Mouse (Mus musculus) forebrain, postnatal 0 days (tissue): ENCODE measurements at regions not wholly inside any gene's neighbourhood (a gene's known extent, or its start where the extent isn't known, plus 50 kb on each side); places are given as distances from the start of the nearest gene placed in this dataset.

Experiments
- ATAC-seq: fragments of 200-750 bp; cut with Nextera tagmentation; 2 replicates; pipeline ENCODE4 v1.8.0; 2017; ENCODE audit warnings: mild to moderate bottlenecking, moderate library complexity
- DNase-seq: peaks from one replicate; pipeline ENCODE4 v3.0.0-alpha.2; 2015
- H3K27ac ChIP-seq: fragments of 300-500 bp; sonication (generic); 2 replicates; pipeline ENCODE4 v1.5.1; 2014; ENCODE audit warnings: low read depth, mild to moderate bottlenecking, antibody characterized with exemption, low read length, moderate library complexity, mixed read lengths
- H3K27me3 ChIP-seq: fragments of 300-500 bp; sonication (generic); 2 replicates; pipeline ENCODE4 v1.6.1; 2014; ENCODE audit warnings: mild to moderate bottlenecking, low read length, mixed read lengths; ENCODE audit not compliant: insufficient read depth
- H3K36me3 ChIP-seq: fragments of 300-500 bp; sonication (generic); 2 replicates; pipeline ENCODE4 v1.6.1; 2014; ENCODE audit warnings: mild to moderate bottlenecking, moderate library complexity; ENCODE audit not compliant: insufficient read depth
- H3K4me1 ChIP-seq: fragments of 300-500 bp; sonication (generic); 2 replicates; pipeline ENCODE4 v1.6.1; 2014; ENCODE audit warnings: antibody characterized with exemption; ENCODE audit not compliant: insufficient read depth
- H3K4me2 ChIP-seq: fragments of 300-500 bp; sonication (generic); 2 replicates; pipeline ENCODE4 v1.6.1; 2014; ENCODE audit warnings: low read depth, mild to moderate bottlenecking, moderate library complexity
- H3K4me3 ChIP-seq: fragments of 300-500 bp; sonication (generic); 2 replicates; pipeline ENCODE4 v1.5.1; 2014; ENCODE audit warnings: low read depth, low read length, mixed read lengths
- H3K9ac ChIP-seq: fragments of 300-500 bp; sonication (generic); 2 replicates; pipeline ENCODE4 v1.6.1; 2014; ENCODE audit warnings: mild to moderate bottlenecking
- H3K9me3 ChIP-seq: fragments of 300-500 bp; sonication (generic); 2 replicates; pipeline ENCODE4 v1.6.1; 2016; ENCODE audit warnings: low read length
- CTCF ChIP-seq: sonication (generic); IDR thresholded peaks from 2 replicates; pipeline ENCODE4 v1.5.1; 2016; ENCODE audit warnings: antibody characterized with exemption, control low read depth, low read depth
- WGBS: fragments of 180-500 bp; shearing (Covaris S2); extraction: QIAGEN DNeasy Blood & Tissue Kit; methylation state at CpG from one replicate; pipeline ENCODE4 v1.1.7; 2014; 5-methylcytosine and 5-hydroxymethylcytosine counted together

DNA sequence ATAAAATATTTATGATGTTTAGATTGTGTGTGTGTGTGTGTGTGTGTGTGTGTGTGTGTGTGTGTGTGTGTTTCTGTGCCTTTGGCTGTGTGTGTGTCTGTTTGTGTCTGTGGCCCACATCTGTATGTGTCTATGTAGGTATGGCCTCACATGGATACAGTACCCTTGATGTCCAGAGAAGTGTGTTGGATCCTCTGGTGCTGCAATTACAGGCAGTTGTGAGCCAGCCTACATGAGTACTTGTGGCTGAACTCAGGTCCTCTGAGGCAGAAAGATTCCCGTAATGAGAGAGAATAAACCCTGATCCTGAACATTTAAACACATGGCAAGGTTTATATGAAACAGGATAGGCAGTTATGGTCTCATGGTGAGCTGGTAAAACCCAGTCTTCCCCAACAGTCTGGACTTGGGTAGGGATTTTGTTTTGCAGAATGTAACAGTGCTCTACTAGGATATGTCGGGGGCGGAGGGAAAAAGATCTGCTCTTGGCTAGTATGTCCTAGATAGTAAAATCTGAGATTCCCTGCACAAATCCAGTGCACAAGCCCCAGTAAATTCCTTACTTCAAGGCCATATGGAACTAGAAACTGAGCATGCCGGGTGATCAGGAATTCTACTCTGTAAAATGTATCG, 275.6 kb downstream of the Kctd12 start:
- H3K4me3 ChIP-seq: no peak overlapping the region
- ATAC-seq (peak; percentile 45), DNase-seq (no peak)
- no peak overlapping the region for H3K27ac ChIP-seq
- no peaks in the 10 kb centered on the region for H3K27me3 ChIP-seq
- WGBS: 76% methylated on average over 5 of the region's 5 CpGs
- 0 out of 2 replicates have a peak, but pooled peaks cover 3% of the 10 kb centered on the region for H3K4me1 ChIP-seq
- no peaks in the 10 kb centered on the region for H3K9me3 ChIP-seq
- no peak overlapping the region for H3K9ac ChIP-seq
- TF ChIP-seq CTCF: no peak
- no peak overlapping the region for H3K4me2 ChIP-seq
- no peaks in the 10 kb centered on the region for H3K36me3 ChIP-seq

DNA sequence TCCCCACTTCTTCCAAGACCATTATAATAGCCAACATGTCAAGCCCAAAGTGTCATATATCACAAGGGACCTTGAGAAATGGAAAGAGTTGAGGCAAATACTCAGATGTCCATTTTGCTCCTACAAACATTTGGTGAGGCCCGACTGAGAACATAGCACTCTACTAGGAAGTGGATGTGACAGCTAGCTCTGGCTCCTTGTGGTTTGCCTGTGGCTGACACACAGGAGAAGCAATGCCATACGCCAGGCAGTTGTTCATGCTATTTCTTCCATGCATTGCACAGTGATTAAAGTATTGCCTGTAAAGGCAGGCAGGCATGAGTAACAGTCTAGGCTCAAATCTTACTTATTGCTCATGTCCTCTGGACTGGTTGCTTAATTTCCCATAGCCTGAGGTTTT, 281.3 kb downstream of the Kctd12 start:
- no peaks in the 10 kb centered on the region for H3K36me3 ChIP-seq
- no peaks in the 10 kb centered on the region for H3K4me1 ChIP-seq
- H3K4me2 ChIP-seq: no peak overlapping the region
- no peak overlapping the region for H3K9ac ChIP-seq
- DNase-seq (no peak), ATAC-seq (no peak)
- TF ChIP-seq CTCF: no peak
- no peak overlapping the region for H3K27ac ChIP-seq
- no peak overlapping the region for H3K4me3 ChIP-seq
- no peaks in the 10 kb centered on the region for H3K9me3 ChIP-seq
- H3K27me3 ChIP-seq: no peaks in the 10 kb centered on the region
- 85% methylated on average over 2 of the region's 2 CpGs for WGBS

DNA sequence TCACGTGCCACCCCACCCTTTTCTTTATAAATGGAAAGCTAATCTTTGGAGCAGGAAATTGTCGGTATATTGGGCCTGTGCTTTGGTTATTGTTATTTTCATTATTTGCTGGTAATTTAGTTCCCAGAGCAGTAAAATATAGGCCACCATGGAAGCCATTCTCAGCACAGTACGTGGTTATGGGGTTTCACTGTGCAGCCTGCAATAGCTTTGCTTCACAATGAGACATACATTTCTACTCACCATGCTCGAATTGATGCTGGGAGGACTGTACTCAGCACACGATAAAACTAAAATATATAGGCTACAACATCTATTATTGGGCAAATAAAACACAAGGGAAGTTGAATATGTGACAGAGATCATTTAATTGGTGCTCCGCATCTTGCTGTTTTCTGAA, 282.0 kb downstream of the Kctd12 start:
- DNase-seq (no peak), ATAC-seq (no peak; the same call in 1 of the 2 replicates)
- Histone ChIP-seq H3K9ac (no peak overlapping the region), H3K9me3 (no peaks in the 10 kb centered on the region), H3K27ac (no peak overlapping the region), H3K27me3 (no peaks in the 10 kb centered on the region), H3K36me3 (no peaks in the 10 kb centered on the region), H3K4me3 (no peak overlapping the region), H3K4me1 (no peaks in the 10 kb centered on the region), H3K4me2 (no peak overlapping the region)
- no peak for TF ChIP-seq CTCF
- 63% methylated on average over 6 of the region's 6 CpGs for WGBS

DNA sequence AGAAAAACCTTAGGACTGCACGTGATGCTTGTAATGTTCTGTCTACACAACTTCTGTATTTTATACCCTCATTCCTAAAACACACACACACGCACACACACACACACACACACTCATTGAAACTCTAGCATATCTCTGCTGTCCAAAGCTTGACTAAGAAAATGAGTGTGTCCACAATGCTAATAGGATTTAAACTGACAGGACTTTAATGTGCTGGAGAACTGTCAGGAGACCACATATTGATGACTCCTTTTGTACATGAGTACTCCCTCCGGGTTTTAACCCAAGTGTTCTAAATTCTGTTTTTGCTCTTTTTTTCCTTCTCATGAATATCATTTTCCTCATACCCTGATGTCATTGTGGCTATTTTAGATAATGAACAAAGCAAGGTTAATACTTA, 283.4 kb downstream of the Kctd12 start:
- Histone ChIP-seq H3K9ac (no peak overlapping the region), H3K27me3 (no peaks in the 10 kb centered on the region), H3K4me1 (no peaks in the 10 kb centered on the region), H3K9me3 (no peaks in the 10 kb centered on the region), H3K4me3 (no peak overlapping the region), H3K36me3 (no peaks in the 10 kb centered on the region), H3K4me2 (no peak overlapping the region), H3K27ac (no peak overlapping the region)
- DNase-seq: no peak
- no peak for TF ChIP-seq CTCF
- 76% methylated on average over 3 of the region's 3 CpGs for WGBS
- no peak for ATAC-seq

DNA sequence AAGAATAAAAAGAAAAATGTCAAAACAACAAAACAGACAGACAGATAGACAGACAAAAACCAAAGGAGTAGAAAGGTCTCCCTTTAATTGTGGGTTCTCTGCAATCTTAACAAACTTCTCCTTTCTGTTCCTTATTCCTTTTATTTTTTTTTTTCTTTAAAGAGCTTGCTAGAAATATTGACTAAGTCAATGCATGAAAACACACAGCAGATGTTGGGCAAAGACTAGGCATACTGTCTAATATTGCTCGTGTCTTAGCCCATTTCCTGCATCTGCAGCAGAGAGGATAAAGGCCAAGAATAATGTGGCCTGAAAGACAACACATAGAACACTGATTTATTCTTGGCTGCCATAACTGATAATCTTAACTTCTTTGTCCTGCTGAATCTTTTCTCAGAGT, 295.6 kb downstream of the Kctd12 start:
- no peak for ATAC-seq
- TF ChIP-seq CTCF: no peak
- H3K4me2 ChIP-seq: no peak overlapping the region

DNA sequence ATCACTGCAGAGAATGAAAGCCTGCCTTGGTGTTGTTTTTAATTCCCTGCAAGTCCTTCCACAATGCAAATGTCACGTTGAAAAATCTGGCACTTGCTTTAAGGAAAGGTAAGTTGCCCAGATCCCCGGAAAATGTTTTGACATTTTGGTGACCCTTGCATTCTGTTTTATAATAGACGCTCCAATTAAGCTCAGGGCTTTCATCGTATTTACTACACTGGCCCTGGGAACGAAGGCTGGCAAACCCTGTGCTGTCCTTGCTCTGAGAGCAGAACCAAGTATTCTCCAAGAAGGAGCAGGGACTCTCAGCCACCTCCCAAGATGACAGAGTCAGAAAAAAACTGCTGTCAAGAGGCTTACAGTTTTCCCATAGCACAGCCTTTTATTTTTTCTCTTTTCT, 305.9 kb downstream of the Kctd12 start:
- Histone ChIP-seq H3K9me3 (no peaks in the 10 kb centered on the region), H3K4me3 (no peak overlapping the region), H3K4me1 (no peaks in the 10 kb centered on the region), H3K9ac (no peak overlapping the region), H3K27me3 (no peaks in the 10 kb centered on the region), H3K27ac (no peak overlapping the region), H3K4me2 (no peak overlapping the region), H3K36me3 (no peaks in the 10 kb centered on the region)
- 7% methylated on average over 5 of the region's 5 CpGs for WGBS
- DNase-seq (no peak), ATAC-seq (no peak; the same call in 1 of the 2 replicates)
- no peak for TF ChIP-seq CTCF

More for the DNA sequence above, 295.6 kb downstream of the Kctd12 start:
- 62% methylated on average over 1 of the region's 1 CpGs for WGBS
- H3K27me3 ChIP-seq: no peaks in the 10 kb centered on the region
- no peaks in the 10 kb centered on the region for H3K36me3 ChIP-seq
- no peak overlapping the region for H3K27ac ChIP-seq
- no peaks in the 10 kb centered on the region for H3K9me3 ChIP-seq
- H3K4me3 ChIP-seq: no peak overlapping the region
- H3K9ac ChIP-seq: no peak overlapping the region
- DNase-seq: no peak
- no peaks in the 10 kb centered on the region for H3K4me1 ChIP-seq

DNA sequence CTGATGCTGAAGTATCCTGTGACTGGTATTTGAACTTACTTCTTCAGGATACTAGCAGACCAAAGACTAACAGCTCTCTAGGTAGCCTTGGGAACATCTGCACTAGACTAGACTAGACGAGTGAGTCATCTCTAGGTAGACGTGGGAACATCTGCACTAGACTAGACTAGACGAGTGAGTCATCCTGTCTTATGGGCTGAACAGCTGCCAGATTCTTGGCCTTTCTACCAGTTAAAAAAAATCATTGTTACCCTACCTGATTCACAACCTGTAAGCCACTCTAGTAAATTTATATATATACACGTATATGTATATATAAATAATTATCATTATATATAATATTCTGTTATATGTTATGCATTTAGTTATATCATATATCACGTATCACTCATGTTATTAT, 307.8 kb downstream of the Kctd12 start:
- H3K27me3 ChIP-seq: no peaks in the 10 kb centered on the region
- 85% methylated on average over 5 of the region's 5 CpGs for WGBS
- no peaks in the 10 kb centered on the region for H3K4me1 ChIP-seq
- H3K9ac ChIP-seq: no peak overlapping the region
- no peak overlapping the region for H3K27ac ChIP-seq
- ATAC-seq: no peak
- no peaks in the 10 kb centered on the region for H3K9me3 ChIP-seq
- no peak overlapping the region for H3K4me2 ChIP-seq
- DNase-seq: no peak
- TF ChIP-seq CTCF: no peak
- H3K36me3 ChIP-seq: no peaks in the 10 kb centered on the region
- no peak overlapping the region for H3K4me3 ChIP-seq

DNA sequence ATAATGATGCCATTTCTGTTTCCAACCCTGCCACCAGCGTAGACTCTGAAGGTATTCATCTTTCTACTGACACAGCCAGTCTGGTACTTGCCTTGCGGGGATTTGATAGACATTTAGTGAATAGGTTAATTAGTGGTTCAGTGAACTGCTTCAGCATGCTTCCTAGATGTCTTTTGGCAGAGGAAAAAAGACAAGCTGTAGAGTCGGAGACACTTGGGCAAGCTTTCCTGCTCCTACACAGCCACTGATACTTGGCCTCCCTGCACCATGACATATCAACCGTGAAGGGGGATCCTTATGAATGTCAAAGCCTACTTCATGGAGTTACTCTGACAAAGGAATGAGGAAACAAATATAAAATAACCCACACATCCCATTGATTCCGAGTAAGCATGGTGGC, 308.7 kb downstream of the Kctd12 start:
- ATAC-seq (peak; percentile 48; the same call in 1 of the 2 replicates), DNase-seq (peak; percentile 20)
- H3K4me2 ChIP-seq: no peak overlapping the region
- H3K4me1 ChIP-seq: no peaks in the 10 kb centered on the region
- no peak overlapping the region for H3K4me3 ChIP-seq
- H3K9ac ChIP-seq: no peak overlapping the region
- no peak overlapping the region for H3K27ac ChIP-seq
- H3K36me3 ChIP-seq: no peaks in the 10 kb centered on the region
- WGBS: 24% methylated on average over 5 of the region's 5 CpGs
- H3K9me3 ChIP-seq: no peaks in the 10 kb centered on the region
- H3K27me3 ChIP-seq: no peaks in the 10 kb centered on the region
- no peak for TF ChIP-seq CTCF
